Mouse (Mus musculus) liver, adult 2 months (tissue): Measurements from ENCODE around the gene Zdhhc25. TPM values are rescaled to one million over a fixed set of nuclear protein-coding genes. Genes with fewer than 3 reads are reported as not detected.

Experiments used
- DNase-seq: peaks from one replicate; pipeline ENCODE4 v3.0.0-alpha.2; 2011; ENCODE audit warnings: low read depth, low spot score; ENCODE audit errors: extremely low read depth
- H3K27ac ChIP-seq: fragments of 200-500 bp; replicated peaks from 2 replicates; pipeline ENCODE4 v1.5.1; 2012; ENCODE audit warnings: low read depth, mild to moderate bottlenecking, control low read depth, inconsistent platforms, low read length; ENCODE audit not compliant: insufficient read depth
- H3K27me3 ChIP-seq: fragments of 200-500 bp; 2 replicates; pipeline ENCODE4 v1.6.1; 2012; ENCODE audit warnings: mild to moderate bottlenecking, moderate library complexity, low read length, inconsistent platforms; ENCODE audit not compliant: control insufficient read depth, insufficient read depth
- H3K36me3 ChIP-seq: fragments of 200-500 bp; 2 replicates; pipeline ENCODE4 v1.6.1; 2012; ENCODE audit warnings: low read length, inconsistent platforms; ENCODE audit not compliant: control insufficient read depth, insufficient read depth
- H3K4me1 ChIP-seq: fragments of 200-500 bp; 2 replicates; pipeline ENCODE4 v1.6.1; 2011; ENCODE audit warnings: low read length; ENCODE audit not compliant: control insufficient read depth, insufficient read depth
- H3K4me3 ChIP-seq: fragments of 200-500 bp; 2 replicates; pipeline ENCODE4 v1.5.1; 2011; ENCODE audit warnings: low read depth, mild to moderate bottlenecking, control low read depth, low read length, moderate library complexity; ENCODE audit not compliant: insufficient read depth
- H3K79me2 ChIP-seq: fragments of 200-500 bp; 2 replicates; pipeline ENCODE4 v1.6.1; 2012; ENCODE audit warnings: inconsistent platforms, mild to moderate bottlenecking, low read length, moderate library complexity; ENCODE audit not compliant: control insufficient read depth, insufficient read depth
- H3K9ac ChIP-seq: fragments of 200-500 bp; 2 replicates; pipeline ENCODE4 v1.6.1; 2012; ENCODE audit warnings: low read depth, mild to moderate bottlenecking, control low read depth, inconsistent platforms, low read length
- CTCF ChIP-seq: fragments of 200-500 bp; IDR thresholded peaks from 2 replicates; pipeline ENCODE4 v1.5.1; 2011; ENCODE audit warnings: low read depth, low read length, control low read depth
- POLR2A ChIP-seq: fragments of 200-500 bp; IDR thresholded peaks from 2 replicates; pipeline ENCODE4 v1.6.1; 2011; ENCODE audit warnings: low read length, control low read depth; ENCODE audit not compliant: insufficient read depth; ENCODE audit errors: extremely low read depth
- WGBS: fragments of 180-500 bp; shearing (Covaris S2); methylation state at CpG from one replicate; pipeline ENCODE4 v1.1.7; 2018; 5-methylcytosine and 5-hydroxymethylcytosine counted together
- polyA plus RNA-seq: library from polyadenylated mRNA; depleted of rRNA; stranded (reverse); fragments of >200 nt; gene quantifications from 2 replicates; pipeline ENCODE4 v1.2.3, GENCODE M21; 2012
- total RNA-seq: library from RNA; depleted of rRNA; stranded (reverse); fragments of >200 nt; gene quantifications from 2 replicates; pipeline ENCODE4 v1.2.3, GENCODE M21; 2014

Gene Zdhhc25
- total and polyA plus RNA-seq, 2 experiments, result not detected

- H3K79me2 ChIP-seq, result no peaks in the 10 kb centered on the region
- no peak overlapping the region for H3K27ac ChIP-seq
- no peaks in the 10 kb centered on the region for H3K36me3 ChIP-seq
- 81% methylated on average over 2 of the region's 2 CpGs for WGBS
- no peak for DNase-seq
- no peaks in the 10 kb centered on the region for H3K4me1 ChIP-seq
- no peaks in the 10 kb centered on the region; the same call in 1 of the 2 replicates for H3K27me3 ChIP-seq
- H3K4me3 ChIP-seq, result no peak overlapping the region
- TF ChIP-seq POLR2A (no peak), CTCF (no peak)
- H3K9ac ChIP-seq, result no peak overlapping the region
These were observed 23.8 kb downstream of the Zdhhc25 start for GRCm38 (mm10) chr15:88623891-88624290.

- WGBS, result 73% methylated on average over 6 of the region's 6 CpGs
- Histone ChIP-seq H3K27me3 (no peaks in the 10 kb centered on the region; the same call in 1 of the 2 replicates), H3K79me2 (no peaks in the 10 kb centered on the region), H3K27ac (no peak overlapping the region), H3K4me1 (no peaks in the 10 kb centered on the region), H3K9ac (no peak overlapping the region), H3K4me3 (no peak overlapping the region), H3K36me3 (no peaks in the 10 kb centered on the region)
- DNase-seq, result no peak
- no peak for TF ChIP-seq CTCF
- no peak for TF ChIP-seq POLR2A
These were observed 24.8 kb downstream of the Zdhhc25 start for GRCm38 (mm10) chr15:88624874-88625277.

DNA sequence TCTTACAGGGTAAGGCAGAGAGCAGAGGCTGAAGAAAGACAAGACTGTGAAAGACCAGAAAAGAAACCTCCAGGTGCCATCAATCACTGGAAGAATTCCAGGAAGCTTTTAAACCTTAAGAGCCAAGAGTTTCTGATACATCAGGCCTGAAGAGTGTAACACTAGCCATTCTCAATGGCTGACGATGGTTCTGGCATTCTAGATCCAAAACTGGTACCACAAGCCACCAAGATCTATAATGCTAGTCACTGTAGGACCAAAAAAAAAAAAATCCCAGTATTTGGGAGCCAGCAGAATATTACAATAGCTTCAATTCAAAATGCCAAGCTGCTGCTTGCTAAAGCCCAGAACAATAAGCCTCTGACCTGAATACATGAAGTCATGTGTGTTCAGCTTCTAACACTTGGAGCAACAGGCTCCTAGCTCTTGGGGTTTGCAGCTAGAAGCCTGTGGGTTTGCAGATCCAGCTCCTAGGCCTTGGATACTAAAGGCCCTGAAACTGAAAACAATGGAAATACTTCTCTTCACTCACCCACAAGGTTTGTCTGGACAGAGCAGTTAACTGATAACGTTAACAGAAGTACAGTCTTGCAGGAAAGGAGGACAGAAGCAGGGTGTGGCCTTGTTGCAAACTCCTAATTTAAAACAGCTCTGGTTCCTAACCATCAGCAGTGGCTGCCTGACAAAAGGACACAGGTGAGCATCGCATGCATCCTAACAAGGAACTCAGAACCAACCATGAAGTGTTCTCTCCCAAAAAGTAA is 25.4 kb downstream of the Zdhhc25 start:
- Histone ChIP-seq H3K79me2 (no peaks in the 10 kb centered on the region), H3K4me3 (no peak overlapping the region), H3K9ac (no peak overlapping the region), H3K27ac (no peak overlapping the region), H3K36me3 (no peaks in the 10 kb centered on the region), H3K4me1 (no peaks in the 10 kb centered on the region), H3K27me3 (no peaks in the 10 kb centered on the region; the same call in 1 of the 2 replicates)
- TF ChIP-seq CTCF, result no peak
- no peak for TF ChIP-seq POLR2A
- no peak for DNase-seq
- WGBS, result 68% methylated on average over 3 of the region's 3 CpGs

DNA sequence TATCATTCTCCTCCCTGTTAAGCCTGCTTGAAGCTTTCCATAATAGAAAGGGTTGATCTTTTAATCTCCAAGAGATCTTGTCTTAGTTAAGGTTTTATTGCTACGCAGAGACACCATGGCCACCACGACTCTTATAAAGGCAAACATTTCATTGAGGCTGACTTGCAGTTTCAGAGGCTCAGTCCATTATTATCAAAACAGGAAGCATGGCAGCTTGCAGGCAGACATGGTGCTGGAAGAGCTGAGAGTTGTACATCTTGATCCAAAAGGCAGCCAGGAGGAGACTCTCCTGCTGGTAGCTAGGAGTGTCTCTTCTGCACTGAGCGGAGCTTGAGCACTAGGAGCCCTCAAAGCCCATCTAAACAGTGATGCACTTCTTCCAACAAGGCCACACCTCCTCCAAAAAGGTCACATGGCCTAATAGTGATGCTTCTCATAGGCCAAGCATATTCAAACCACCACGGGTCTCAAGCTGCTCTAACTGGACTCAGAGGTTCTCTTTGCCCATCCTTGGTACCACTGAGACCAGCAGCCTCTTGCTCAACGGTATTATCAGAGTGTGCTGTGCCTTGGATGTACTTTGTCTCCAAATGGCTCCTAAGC is 26.9 kb downstream of the Zdhhc25 start:
- WGBS, result 78% methylated on average over 5 of the region's 5 CpGs
- H3K27me3 ChIP-seq, result no peaks in the 10 kb centered on the region; the same call in 1 of the 2 replicates

GRCm38 (mm10) chr15:88628801-88629356 is 28.8 kb downstream of the Zdhhc25 start:
- Histone ChIP-seq H3K4me1 (no peaks in the 10 kb centered on the region), H3K4me3 (no peak overlapping the region), H3K27me3 (no peaks in the 10 kb centered on the region; the same call in 1 of the 2 replicates), H3K9ac (no peak overlapping the region), H3K79me2 (no peaks in the 10 kb centered on the region), H3K27ac (no peak overlapping the region), H3K36me3 (no peaks in the 10 kb centered on the region)
- TF ChIP-seq POLR2A (no peak), CTCF (no peak)
- DNase-seq, result no peak
- 70% methylated on average over 9 of the region's 9 CpGs for WGBS

More for the DNA sequence above, 26.9 kb downstream of the Zdhhc25 start:
- Histone ChIP-seq H3K27ac (no peak overlapping the region), H3K4me3 (no peak overlapping the region), H3K4me1 (no peaks in the 10 kb centered on the region), H3K9ac (no peak overlapping the region), H3K36me3 (no peaks in the 10 kb centered on the region), H3K79me2 (no peaks in the 10 kb centered on the region)
- no peak for DNase-seq
- TF ChIP-seq POLR2A (no peak), CTCF (no peak)
